Mouse (Mus musculus) kidney, adult 2 months (tissue): Measurements from ENCODE around the gene Ctsw.

Experiments
- CTCF ChIP-seq: fragments of 200-500 bp; conservative IDR thresholded peaks from 2 replicates; pipeline ENCODE4 v1.5.1; 2011; ENCODE audit warnings: low read depth, mild to moderate bottlenecking, control low read depth, low read length, moderate library complexity, mixed read lengths; ENCODE audit not compliant: insufficient read depth, insufficient read length
- POLR2A ChIP-seq: fragments of 200-500 bp; IDR thresholded peaks from one replicate; pipeline ENCODE4 v1.6.1; 2011; ENCODE audit warnings: low read depth, low read length, control low read depth

DNA sequence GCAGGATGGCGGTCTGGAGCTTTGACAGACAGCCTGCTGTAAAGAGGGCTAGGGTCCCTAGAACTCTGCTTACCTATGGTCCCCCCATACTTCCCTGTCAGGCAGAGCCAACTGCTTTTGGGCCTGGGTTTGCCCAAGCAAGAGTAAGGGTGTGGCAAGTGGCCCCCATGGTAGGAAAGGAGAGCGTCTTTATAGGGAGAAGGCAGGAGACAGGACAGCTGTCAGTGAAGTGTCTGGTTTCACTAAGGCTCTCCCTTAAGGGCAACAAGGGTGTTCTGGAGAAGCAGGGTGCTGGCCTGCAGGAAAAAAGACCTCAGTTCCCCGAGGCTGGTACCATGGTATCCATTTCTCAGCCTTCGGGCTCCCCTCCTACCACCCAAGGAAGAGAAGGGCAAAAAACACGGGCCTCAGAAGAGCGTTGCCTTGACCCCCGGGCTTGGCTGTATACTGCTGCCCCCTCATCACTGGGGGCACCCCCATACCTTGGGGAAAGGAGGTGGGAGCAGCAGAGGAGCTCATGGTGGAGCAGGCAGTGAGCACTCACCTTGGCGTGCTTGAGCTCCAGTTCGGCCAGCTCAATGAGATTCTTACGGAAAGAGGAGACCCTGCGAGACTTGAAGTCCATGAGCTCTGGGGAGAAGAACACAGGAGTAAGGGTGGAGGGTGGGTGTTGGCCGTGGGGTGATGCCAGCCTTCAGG lies 27.2 kb upstream of the Ctsw start:
- TF ChIP-seq POLR2A = no peak
- TF ChIP-seq CTCF = no peak
